Mouse (Mus musculus) embryonic fibroblast, embryonic 13.5 days (primary cell): ENCODE results near the gene Gigyf1.

Experiments
- CTCF ChIP-seq: IDR thresholded peaks from 2 replicates; pipeline ENCODE4 v1.5.1; 2011; ENCODE audit warnings: mild to moderate bottlenecking, control low read depth, low read length, moderate library complexity, borderline replicate concordance; ENCODE audit not compliant: insufficient read depth
- POLR2A ChIP-seq: IDR thresholded peaks from 2 replicates; pipeline ENCODE4 v1.6.1; 2011; ENCODE audit warnings: low read depth, mild to moderate bottlenecking, control low read depth, low read length, moderate library complexity

GRCm38 (mm10) chr5:137532808-137533116, 14.4 kb downstream of the Gigyf1 start:
- TF ChIP-seq CTCF (no peak), POLR2A (no peak)
